Mouse (Mus musculus): ENCODE measurements around the gene Hist1h3f.
"Not testable (repeated sequence)": the region's sequence is repeated elsewhere in the genome, so short reads cannot be mapped to it uniquely, and the experiment has no call there.

DNA sequence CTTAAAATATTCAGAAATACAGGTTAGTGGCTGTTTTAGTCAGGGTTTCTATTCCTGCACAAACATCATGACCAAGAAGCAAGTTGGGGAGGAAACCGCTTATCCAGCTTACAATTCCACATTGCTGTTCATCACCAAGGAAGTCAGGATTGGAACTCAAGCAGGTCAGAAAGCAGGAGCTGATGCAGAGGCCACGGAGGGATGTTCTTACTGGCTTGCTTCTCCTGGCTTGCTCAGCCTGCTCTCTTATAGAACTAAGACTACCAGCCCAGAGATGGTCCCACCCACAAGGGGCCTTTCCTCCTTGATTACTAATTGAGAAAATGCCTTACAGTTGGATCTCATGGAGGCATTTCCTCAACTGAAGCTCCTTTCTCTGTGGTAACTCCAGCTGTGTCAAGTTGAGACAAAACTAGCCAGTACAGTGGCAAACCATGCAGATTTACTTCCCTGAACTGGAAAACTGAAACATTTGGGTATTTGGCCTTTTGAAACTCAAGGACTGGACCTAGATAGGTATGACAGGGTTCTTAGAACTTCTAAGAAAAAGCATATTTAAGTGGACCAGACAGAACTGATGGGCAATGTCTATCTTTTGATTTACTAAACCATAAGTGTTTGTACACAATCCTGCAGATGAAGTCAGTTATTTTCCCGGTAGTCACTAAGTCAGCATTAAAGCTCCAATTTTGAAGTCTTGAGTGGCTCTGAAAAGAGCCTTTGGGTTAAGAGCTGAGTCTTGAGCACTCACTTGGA is 1.4 kb upstream of the Hist1h3f start:
- TF ChIP-seq POLR2A (IDR thresholded peaks at IDR 0.05; ENCODE audit: control insufficient read depth in 1 of 2, insufficient read depth in 1 of 2, low read depth in 1 of 2, low read length in 2 of 2, poor library complexity in 1 of 2); CTCF (IDR thresholded peaks at IDR 0.05 in 2 of 3, conservative IDR thresholded peaks at IDR 0.05 in 1 of 3; ENCODE audit: control insufficient read depth in 1 of 3, insufficient read depth in 1 of 3, low read depth in 2 of 3, low read length in 3 of 3, poor library complexity in 1 of 3, severe bottlenecking in 1 of 3); GABPA (IDR thresholded peaks at IDR 0.05; ENCODE audit: low read depth, low read length); BHLHE40 (IDR thresholded peaks at IDR 0.05; ENCODE audit: borderline replicate concordance, low read depth, low read length); HCFC1 (IDR thresholded peaks at IDR 0.05; ENCODE audit: low read depth, low read length): not testable (repeated sequence)

Measured in MEL (cell line).